Mouse (Mus musculus): ENCODE measurements at regions not wholly inside any gene's neighbourhood (a gene's known extent, or its start where the extent isn't known, plus 50 kb on each side); places are given as distances from the start of the nearest gene placed in this dataset.

GRCm38 (mm10) chr5:64599015-64599414 lies 204.2 kb upstream of the Klf3 start:
- Histone ChIP-seq H3K36me3 (replicated peaks) (no peaks in the 10 kb centered on the region), H3K4me3 (no peak overlapping the region), H3K27me3 (ENCODE audit: poor library complexity, severe bottlenecking) (no peaks in the 10 kb centered on the region), H3K9me3 (no peaks in the 10 kb centered on the region), H3K27ac (peak overlapping the region; percentile 74; the same call in 1 of the 2 replicates), H3K4me1 (peaks cover 73% of the 10 kb centered on the region)
- no peak for DNase-seq (ENCODE audit: extremely low spot score, low spot score)
- WGBS, result 77% methylated on average over 3 of the region's 3 CpGs

DNA sequence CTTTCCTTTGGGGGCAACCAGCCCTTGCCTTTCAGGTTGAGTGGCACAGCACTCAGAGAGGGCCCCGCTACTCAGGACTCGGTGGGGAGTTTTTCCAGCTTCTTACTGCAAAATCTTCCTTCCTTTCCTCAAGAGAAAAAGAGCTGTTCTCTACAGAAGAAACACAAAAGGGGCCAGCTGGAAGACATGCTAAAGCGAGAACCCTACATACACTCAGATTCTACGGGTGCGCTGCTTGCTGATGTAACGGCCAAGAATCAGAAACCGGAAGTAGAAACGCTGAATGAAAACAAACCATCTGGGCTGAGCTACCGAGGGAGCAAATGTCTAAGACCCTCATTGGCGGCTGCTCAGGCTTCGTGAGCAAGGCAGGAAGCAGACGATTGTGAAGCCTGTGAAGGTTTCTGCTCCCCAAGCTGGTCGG lies 203.3 kb upstream of the Klf3 start:
- no peaks in the 10 kb centered on the region for H3K27me3 ChIP-seq (ENCODE audit: poor library complexity, severe bottlenecking)
- H3K4me3 ChIP-seq, result no peak overlapping the region
- H3K36me3 ChIP-seq (replicated peaks), result no peaks in the 10 kb centered on the region
- no peaks in the 10 kb centered on the region for H3K9me3 ChIP-seq
- 56% methylated on average over 13 of the region's 13 CpGs for whole genome bisulfite sequencing
- peak overlapping the region; percentile 74 for H3K27ac ChIP-seq
- peaks cover 65% of the 10 kb centered on the region for H3K4me1 ChIP-seq
- DNase-seq (ENCODE audit: extremely low spot score, low spot score), result no peak

GRCm38 (mm10) chr5:64600392-64600791 lies 202.8 kb upstream of the Klf3 start:
- Histone ChIP-seq H3K36me3 (replicated peaks) (no peaks in the 10 kb centered on the region), H3K4me1 (peaks cover 59% of the 10 kb centered on the region), H3K4me3 (no peak overlapping the region), H3K27ac (peak overlapping the region; percentile 74), H3K27me3 (ENCODE audit: poor library complexity, severe bottlenecking) (no peaks in the 10 kb centered on the region), H3K9me3 (0 out of 2 replicates have a peak, but pooled peaks cover 2% of the 10 kb centered on the region)
- WGBS, result 65% methylated on average over 7 of the region's 7 CpGs
- DNase-seq (ENCODE audit: extremely low spot score, low spot score), result no peak

DNA sequence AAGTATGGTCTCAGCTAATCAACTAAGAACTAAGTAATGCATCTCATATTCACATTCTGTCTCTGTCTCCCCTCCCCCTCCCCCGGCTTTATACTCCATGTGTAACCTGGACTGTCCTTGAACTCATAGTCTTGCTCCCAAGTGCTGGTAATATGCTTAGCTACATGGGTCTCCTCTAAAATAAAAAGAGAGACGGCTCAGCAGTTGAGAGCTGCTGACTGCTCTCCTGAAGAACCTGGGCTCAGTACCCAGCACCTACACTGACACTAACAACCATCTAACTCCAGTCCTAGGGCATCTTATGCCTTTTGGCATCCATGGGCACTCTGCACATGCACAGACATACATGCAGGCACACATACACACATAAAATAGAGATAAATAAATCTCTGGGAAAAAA lies 202.4 kb upstream of the Klf3 start:
- DNase-seq (ENCODE audit: extremely low spot score, low spot score), result no peak
- H3K36me3 ChIP-seq (replicated peaks), result no peaks in the 10 kb centered on the region
- H3K9me3 ChIP-seq, result 0 out of 2 replicates have a peak, but pooled peaks cover 3% of the 10 kb centered on the region
- H3K4me3 ChIP-seq, result no peak overlapping the region
- H3K27ac ChIP-seq, result peak overlapping the region; percentile 74; the same call in 1 of the 2 replicates
- 69% methylated on average over 2 of the region's 2 CpGs for WGBS
- H3K27me3 ChIP-seq (ENCODE audit: poor library complexity, severe bottlenecking), result no peaks in the 10 kb centered on the region
- H3K4me1 ChIP-seq, result peaks cover 55% of the 10 kb centered on the region

- WGBS, result 81% methylated on average over 8 of the region's 8 CpGs
- Histone ChIP-seq H3K4me1 (peaks cover 53% of the 10 kb centered on the region), H3K4me3 (no peak overlapping the region), H3K9me3 (0 out of 2 replicates have a peak, but pooled peaks cover 3% of the 10 kb centered on the region), H3K36me3 (replicated peaks) (no peaks in the 10 kb centered on the region), H3K27me3 (ENCODE audit: poor library complexity, severe bottlenecking) (no peaks in the 10 kb centered on the region), H3K27ac (peak overlapping the region; percentile 42; the same call in 1 of the 2 replicates)
- no peak for DNase-seq (ENCODE audit: extremely low spot score, low spot score)
Observed at GRCm38 (mm10) chr5:64601285-64601684, 201.9 kb upstream of the Klf3 start.

DNA sequence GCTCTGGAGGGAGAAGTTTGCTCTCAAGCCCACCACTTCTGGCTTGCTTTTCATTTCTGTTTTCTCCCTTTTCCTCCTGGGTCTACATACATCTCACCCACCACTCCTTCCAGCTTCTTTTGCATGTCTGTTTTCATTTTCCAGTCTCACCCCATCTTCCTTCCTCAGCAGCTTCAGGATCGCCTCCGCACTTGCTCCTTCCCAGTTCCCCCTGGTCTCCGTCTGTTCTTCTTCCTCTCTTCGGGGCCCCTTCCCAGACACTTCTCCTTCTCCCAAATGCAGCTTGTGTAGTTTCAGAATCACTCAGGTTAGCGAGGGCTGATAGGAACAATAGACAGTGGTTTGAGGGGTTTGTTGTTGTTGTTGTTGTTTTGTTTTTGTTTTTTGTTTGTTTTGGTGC lies 201.4 kb upstream of the Klf3 start:
- peaks cover 48% of the 10 kb centered on the region for H3K4me1 ChIP-seq

GRCm38 (mm10) chr5:64602356-64602936 lies 200.7 kb upstream of the Klf3 start:
- Histone ChIP-seq H3K36me3 (replicated peaks) (no peaks in the 10 kb centered on the region), H3K4me3 (no peak overlapping the region), H3K27me3 (ENCODE audit: poor library complexity, severe bottlenecking) (no peaks in the 10 kb centered on the region), H3K27ac (no peak overlapping the region), H3K4me1 (peaks cover 42% of the 10 kb centered on the region), H3K9me3 (0 out of 2 replicates have a peak, but pooled peaks cover 3% of the 10 kb centered on the region)
- DNase-seq (ENCODE audit: extremely low spot score, low spot score), result no peak
- WGBS, result 82% methylated on average over 8 of the region's 8 CpGs

More for the DNA sequence above, 201.4 kb upstream of the Klf3 start:
- H3K9me3 ChIP-seq, result 0 out of 2 replicates have a peak, but pooled peaks cover 3% of the 10 kb centered on the region
- 89% methylated on average over 5 of the region's 5 CpGs for WGBS
- peak overlapping the region; percentile 42; the same call in 1 of the 2 replicates for H3K27ac ChIP-seq
- H3K4me3 ChIP-seq, result no peak overlapping the region
- no peaks in the 10 kb centered on the region for H3K27me3 ChIP-seq (ENCODE audit: poor library complexity, severe bottlenecking)
- no peak for DNase-seq (ENCODE audit: extremely low spot score, low spot score)
- no peaks in the 10 kb centered on the region for H3K36me3 ChIP-seq (replicated peaks)

DNA sequence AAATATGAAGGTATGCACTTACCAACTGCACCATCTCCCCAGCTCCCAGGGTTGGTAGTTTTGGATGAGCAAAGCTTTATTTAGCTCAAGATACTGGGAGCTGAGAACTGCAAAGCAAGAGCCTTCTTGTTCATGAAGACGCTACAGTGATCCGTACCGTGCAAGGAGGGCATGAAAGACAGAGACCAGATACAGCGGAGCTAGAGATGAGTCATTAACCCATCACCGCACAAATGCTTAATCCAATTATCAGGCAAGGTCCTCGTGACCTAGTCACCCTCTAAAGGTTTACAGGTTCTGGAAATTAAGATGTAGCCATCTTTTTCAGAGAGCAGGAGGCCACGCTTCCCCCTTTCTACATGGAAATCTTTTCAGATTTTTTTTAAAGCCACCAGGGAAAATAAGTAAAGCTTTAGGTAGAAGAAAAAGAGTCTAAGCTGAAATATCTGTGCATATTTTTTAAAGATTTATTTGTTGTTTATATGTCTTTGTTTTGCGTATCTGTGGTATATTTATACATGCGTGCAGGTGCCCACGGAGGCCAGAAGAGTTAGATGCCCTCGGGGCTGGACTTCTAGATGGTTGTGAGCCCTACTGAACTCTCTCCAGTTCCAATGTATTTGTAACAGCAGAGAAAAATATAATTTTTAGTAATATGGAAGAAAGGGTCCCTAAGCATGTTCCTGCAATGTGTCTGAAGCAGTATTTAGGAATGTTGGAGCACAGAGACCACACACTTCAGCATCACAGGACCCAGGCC lies 200.0 kb upstream of the Klf3 start:
- Histone ChIP-seq H3K9me3 (0 out of 2 replicates have a peak, but pooled peaks cover 3% of the 10 kb centered on the region), H3K27ac (no peak overlapping the region), H3K27me3 (ENCODE audit: poor library complexity, severe bottlenecking) (no peaks in the 10 kb centered on the region), H3K36me3 (replicated peaks) (no peaks in the 10 kb centered on the region), H3K4me3 (no peak overlapping the region), H3K4me1 (peaks cover 39% of the 10 kb centered on the region)
- WGBS, result 86% methylated on average over 11 of the region's 11 CpGs
- no peak for DNase-seq (ENCODE audit: extremely low spot score, low spot score)

- Histone ChIP-seq H3K4me3 (no peak overlapping the region), H3K9me3 (peaks cover 10% of the 10 kb centered on the region; the same call in 1 of the 2 replicates), H3K27me3 (ENCODE audit: poor library complexity, severe bottlenecking) (no peaks in the 10 kb centered on the region), H3K36me3 (replicated peaks) (0 out of 2 replicates have a peak, but pooled peaks cover 4% of the 10 kb centered on the region), H3K27ac (no peak overlapping the region), H3K4me1 (peaks cover 41% of the 10 kb centered on the region)
- DNase-seq (ENCODE audit: extremely low spot score, low spot score), result no peak
Observed at GRCm38 (mm10) chr5:64605171-64605570, 198.0 kb upstream of the Klf3 start.

- Histone ChIP-seq H3K9me3 (peaks cover 10% of the 10 kb centered on the region; the same call in 1 of the 2 replicates), H3K36me3 (replicated peaks) (0 out of 2 replicates have a peak, but pooled peaks cover 4% of the 10 kb centered on the region), H3K27me3 (ENCODE audit: poor library complexity, severe bottlenecking) (no peaks in the 10 kb centered on the region), H3K4me1 (peaks cover 41% of the 10 kb centered on the region), H3K4me3 (no peak overlapping the region), H3K27ac (0 out of 2 replicates have a peak overlapping the region, but pooled peaks have one; percentile 33)
- no peak for DNase-seq (ENCODE audit: extremely low spot score, low spot score)
- WGBS, result 68% methylated on average over 5 of the region's 5 CpGs
Observed at GRCm38 (mm10) chr5:64605991-64606390, 197.2 kb upstream of the Klf3 start.

GRCm38 (mm10) chr5:64609378-64610087 lies 193.7 kb upstream of the Klf3 start:
- H3K27ac ChIP-seq, result peak overlapping the region; percentile 91
- WGBS, result 78% methylated on average over 3 of the region's 3 CpGs
- H3K36me3 ChIP-seq (replicated peaks), result 0 out of 2 replicates have a peak, but pooled peaks cover 4% of the 10 kb centered on the region
- peaks cover 34% of the 10 kb centered on the region for H3K4me1 ChIP-seq
- DNase-seq (ENCODE audit: extremely low spot score, low spot score), result no peak
- H3K27me3 ChIP-seq (ENCODE audit: poor library complexity, severe bottlenecking), result no peaks in the 10 kb centered on the region
- H3K4me3 ChIP-seq, result no peak overlapping the region
- H3K9me3 ChIP-seq, result peaks cover 10% of the 10 kb centered on the region; the same call in 1 of the 2 replicates

GRCm38 (mm10) chr5:64610146-64610545 lies 193.0 kb upstream of the Klf3 start:
- 8% methylated on average over 3 of the region's 3 CpGs for WGBS
- peak overlapping the region; percentile 91 for H3K27ac ChIP-seq
- no peaks in the 10 kb centered on the region for H3K27me3 ChIP-seq (ENCODE audit: poor library complexity, severe bottlenecking)
- H3K36me3 ChIP-seq (replicated peaks), result 0 out of 2 replicates have a peak, but pooled peaks cover 4% of the 10 kb centered on the region
- no peak for DNase-seq (ENCODE audit: extremely low spot score, low spot score)
- peaks cover 34% of the 10 kb centered on the region for H3K4me1 ChIP-seq
- peak overlapping the region; percentile 29 for H3K4me3 ChIP-seq
- H3K9me3 ChIP-seq, result peaks cover 10% of the 10 kb centered on the region; the same call in 1 of the 2 replicates

All from forebrain, embryonic 10.5 days (tissue).